Mouse (Mus musculus) heart, postnatal 0 days (tissue): ENCODE results near the gene Ccnd3.

Source experiments
- CTCF ChIP-seq: IDR thresholded peaks from 2 replicates; pipeline ENCODE4 v1.5.1; 2016; ENCODE audit warnings: antibody characterized with exemption, control low read depth, low read depth
- EP300 ChIP-seq: IDR thresholded peaks from 2 replicates; pipeline ENCODE4 v1.6.1; 2016; ENCODE audit warnings: antibody characterized with exemption, low read depth

DNA sequence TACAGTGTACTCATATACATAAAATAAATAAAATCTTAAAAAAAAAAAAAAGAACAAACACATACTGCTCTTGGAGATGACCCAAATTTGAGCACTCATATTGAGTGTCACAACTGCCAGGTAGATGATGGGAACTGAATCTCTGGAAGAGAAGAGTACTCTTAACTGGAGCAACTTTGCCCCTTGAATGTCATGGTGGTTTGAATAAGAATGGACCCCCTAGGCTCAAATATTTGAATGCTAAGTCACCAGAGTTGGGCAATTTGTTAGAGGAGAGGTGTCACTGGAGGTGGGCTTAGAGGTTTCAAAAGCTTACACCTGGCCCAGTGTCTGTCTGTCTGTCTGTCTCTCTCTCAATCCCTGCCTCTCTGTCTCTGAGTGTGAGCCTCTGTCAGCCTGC, 1.2 kb upstream of the Ccnd3 start:
- TF ChIP-seq CTCF (no peak), EP300 (no peak)
